8 mouse cellular contexts compared by ENCODE assay signal in genomic region chr5:122080930-122081329, GRCm38 (mm10). TPM values are rescaled to one million over a fixed set of nuclear protein-coding genes. Genes with fewer than 3 reads are reported as not detected.
DNase-seq lines count a peak whose midpoint lies in the region; ATAC-seq and TF ChIP-seq lines count a peak whose summit lies in the region.

No protein-coding gene starts in this region.

- H3K27me3 ChIP-seq in hindbrain, embryonic 13.5 days: no peaks in the 10 kb centered on the region; the same call in 1 of the 2 replicates
- H3K27me3 ChIP-seq in hindbrain, embryonic 11.5 days (ENCODE audit: control insufficient read depth, insufficient read depth, low read length): no peaks in the 10 kb centered on the region
- no peaks in the 10 kb centered on the region for H3K27me3 ChIP-seq in midbrain, postnatal 0 days (ENCODE audit: insufficient read depth, low read length)

- no peak overlapping the region for H3K4me2 ChIP-seq in hindbrain, embryonic 13.5 days
- H3K4me2 ChIP-seq in hindbrain, embryonic 11.5 days (replicated peaks; ENCODE audit: low read depth, low read length): no peak overlapping the region
- no peak overlapping the region for H3K4me2 ChIP-seq in midbrain, postnatal 0 days (ENCODE audit: low read depth, low read length, poor library complexity, severe bottlenecking)

- H3K27ac ChIP-seq in hindbrain, embryonic 13.5 days: 0 out of 2 replicates have a peak overlapping the region, but pooled peaks have one; percentile 6
- H3K27ac ChIP-seq in hindbrain, embryonic 11.5 days (ENCODE audit: low read depth, low read length): no peak overlapping the region
- H3K27ac ChIP-seq in midbrain, postnatal 0 days (ENCODE audit: low read depth, low read length): no peak overlapping the region

- H3K4me1 ChIP-seq in hindbrain, embryonic 13.5 days (replicated peaks): peaks cover 8% of the 10 kb centered on the region
- H3K4me1 ChIP-seq in hindbrain, embryonic 11.5 days (replicated peaks; ENCODE audit: control insufficient read depth, insufficient read depth, low read length): no peaks in the 10 kb centered on the region
- H3K4me1 ChIP-seq in midbrain, postnatal 0 days (ENCODE audit: insufficient read depth, low read length): no peaks in the 10 kb centered on the region

- no peaks in the 10 kb centered on the region for H3K9me3 ChIP-seq in hindbrain, embryonic 13.5 days
- no peaks in the 10 kb centered on the region for H3K9me3 ChIP-seq in hindbrain, embryonic 11.5 days (ENCODE audit: control insufficient read depth, low read length)
- no peaks in the 10 kb centered on the region for H3K9me3 ChIP-seq in midbrain, postnatal 0 days (ENCODE audit: low read length)

- WGBS in hindbrain, embryonic 13.5 days: 39% methylated on average over 11 of the region's 11 CpGs
- WGBS in hindbrain, embryonic 11.5 days: 81% methylated on average over 11 of the region's 11 CpGs
- WGBS in midbrain, postnatal 0 days: 53% methylated on average over 11 of the region's 11 CpGs

- no peak for TF ChIP-seq CTCF in midbrain, postnatal 0 days (IDR thresholded peaks at IDR 0.05)

- peak; percentile 73 for ATAC-seq in hindbrain, embryonic 13.5 days (ENCODE audit: low FRiP score)
- no peak for ATAC-seq in hindbrain, embryonic 11.5 days (ENCODE audit: low FRiP score)
- no peak; the same call in 1 of the 2 replicates for ATAC-seq in midbrain, postnatal 0 days (ENCODE audit: low FRiP score)

- no peak for DNase-seq in hindbrain, embryonic 11.5 days (ENCODE audit: low spot score)
- peak; percentile 81 to 85 for DNase-seq in cerebellum, adult 18-20 months
- DNase-seq in frontal cortex, postnatal 36 days (ENCODE audit: low spot score in 2 of 2): peak; percentile 67 to 90
- peak; percentile 92 for DNase-seq in midbrain, postnatal 0 days (ENCODE audit: low spot score)
- DNase-seq in natural killer cell, adult 2 months (ENCODE audit: low spot score in 2 of 2): no peak
- no peak for DNase-seq in gastrocnemius, postnatal 25 days
- DNase-seq in adrenal gland, postnatal 4 days (ENCODE audit: low spot score in 2 of 2): no peak

- H3K36me3 ChIP-seq in hindbrain, embryonic 13.5 days: no peaks in the 10 kb centered on the region
- no peaks in the 10 kb centered on the region for H3K36me3 ChIP-seq in hindbrain, embryonic 11.5 days (ENCODE audit: control insufficient read depth, insufficient read depth, low read length)
- no peaks in the 10 kb centered on the region for H3K36me3 ChIP-seq in midbrain, postnatal 0 days (ENCODE audit: insufficient read depth, low read length)

- H3K4me3 ChIP-seq in hindbrain, embryonic 13.5 days: no peak overlapping the region
- H3K4me3 ChIP-seq in hindbrain, embryonic 11.5 days (ENCODE audit: low read depth, low read length): no peak overlapping the region
- H3K4me3 ChIP-seq in midbrain, postnatal 0 days (ENCODE audit: low read depth, low read length): no peak overlapping the region

- H3K9ac ChIP-seq in hindbrain, embryonic 13.5 days: no peak overlapping the region
- no peak overlapping the region for H3K9ac ChIP-seq in hindbrain, embryonic 11.5 days (ENCODE audit: low read depth, low read length)
- no peak overlapping the region for H3K9ac ChIP-seq in midbrain, postnatal 0 days (replicated peaks; ENCODE audit: low read length, poor library complexity, severe bottlenecking)

RNA-seq across cellular contexts. Expression of gene Myl2, which starts 19.8 kb away (rescaled TPM):
- 3.7 and 7.3 TPM in 2 replicates for polyA plus RNA-seq in hindbrain, embryonic 13.5 days (2015; fragmentation: Nextera tagmentation; extraction: Ambion mirVana)
- 0.77 and 1.2 TPM in 2 replicates for polyA plus RNA-seq in hindbrain, embryonic 11.5 days (2014; fragmentation: Nextera tagmentation; extraction: Ambion mirVana)
- total RNA-seq in midbrain, postnatal 0 days (2014; rRNA removed): 0.55 and 0.99 TPM in 2 replicates
- polyA plus RNA-seq in midbrain, postnatal 0 days (2015; fragmentation: Nextera tagmentation; extraction: Ambion mirVana): 4.4 and 4.6 TPM in 2 replicates
- 1,000 to 10,000 TPM in 1 of 2 experiments, 100 to 1,000 TPM in 1; 354 to 1,320 TPM for total RNA-seq in gastrocnemius, postnatal 25 days (2021)
- 10 to 100 TPM in 1 of 2 experiments, 1 to 10 TPM in 1; 4.8 to 30.3 TPM for total RNA-seq in adrenal gland, postnatal 4 days (2021)

RNA-seq across cellular contexts. Expression of gene Cux2, which starts 31.0 kb away (rescaled TPM):
- 28.1 and 29.1 TPM in 2 replicates for polyA plus RNA-seq in hindbrain, embryonic 13.5 days (2015; fragmentation: Nextera tagmentation; extraction: Ambion mirVana)
- 13.7 and 17.4 TPM in 2 replicates for polyA plus RNA-seq in hindbrain, embryonic 11.5 days (2014; fragmentation: Nextera tagmentation; extraction: Ambion mirVana)
- 40.1 and 40.2 TPM in 2 replicates for total RNA-seq in midbrain, postnatal 0 days (2014; rRNA removed)
- polyA plus RNA-seq in midbrain, postnatal 0 days (2015; fragmentation: Nextera tagmentation; extraction: Ambion mirVana): 15.4 and 17.4 TPM in 2 replicates
- 1 to 10 TPM; 1.8 to 6.9 TPM for total RNA-seq in gastrocnemius, postnatal 25 days (2021)
- 10 to 100 TPM; 37.5 to 37.8 TPM for total RNA-seq in adrenal gland, postnatal 4 days (2021)

RNA-seq across cellular contexts. Expression of gene Ccdc63, which starts 59.7 kb away (rescaled TPM):
- polyA plus RNA-seq in hindbrain, embryonic 13.5 days (2015; fragmentation: Nextera tagmentation; extraction: Ambion mirVana): not detected in 2 replicates
- not detected in 2 replicates for polyA plus RNA-seq in hindbrain, embryonic 11.5 days (2014; fragmentation: Nextera tagmentation; extraction: Ambion mirVana)
- 0.52 TPM in 1 of 2 replicates, not detected in the other for total RNA-seq in midbrain, postnatal 0 days (2014; rRNA removed)
- not detected in 2 replicates for polyA plus RNA-seq in midbrain, postnatal 0 days (2015; fragmentation: Nextera tagmentation; extraction: Ambion mirVana)
- not detected for total RNA-seq in gastrocnemius, postnatal 25 days (2021)
- total RNA-seq in adrenal gland, postnatal 4 days (2021): under 1 TPM; 0.20 to 0.28 TPM

Comparison
In these comparisons a context has a peak if more than half of its experiments do, and no peak if none do; other contexts are left out.
1. DNase-seq: peak in cerebellum, adult 18-20 months (2 of 2), frontal cortex, postnatal 36 days (2 of 2) and midbrain, postnatal 0 days (single experiment); none in hindbrain, embryonic 11.5 days (single experiment), natural killer cell, adult 2 months (0 of 2), gastrocnemius, postnatal 25 days (single experiment) and adrenal gland, postnatal 4 days (0 of 2).
2. RNA of gene Myl2, which starts 19.8 kb away (total RNA-seq): 354 to 1,320 TPM in gastrocnemius, postnatal 25 days; 4.8 to 30.3 TPM in adrenal gland, postnatal 4 days and 0.55 to 0.99 TPM in midbrain, postnatal 0 days; every median in the first group is over 10 times any median in the second.